Mouse (Mus musculus) lung, postnatal 0 days (tissue): ENCODE data around the gene Dyrk3.

ENCODE experiments used
- CTCF ChIP-seq: IDR thresholded peaks from 2 replicates; pipeline ENCODE4 v1.5.1; 2016; ENCODE audit warnings: antibody characterized with exemption, mild to moderate bottlenecking
- EP300 ChIP-seq: IDR thresholded peaks from 2 replicates; pipeline ENCODE4 v1.6.1; 2016; ENCODE audit warnings: antibody characterized with exemption, mild to moderate bottlenecking, control low read depth

DNA sequence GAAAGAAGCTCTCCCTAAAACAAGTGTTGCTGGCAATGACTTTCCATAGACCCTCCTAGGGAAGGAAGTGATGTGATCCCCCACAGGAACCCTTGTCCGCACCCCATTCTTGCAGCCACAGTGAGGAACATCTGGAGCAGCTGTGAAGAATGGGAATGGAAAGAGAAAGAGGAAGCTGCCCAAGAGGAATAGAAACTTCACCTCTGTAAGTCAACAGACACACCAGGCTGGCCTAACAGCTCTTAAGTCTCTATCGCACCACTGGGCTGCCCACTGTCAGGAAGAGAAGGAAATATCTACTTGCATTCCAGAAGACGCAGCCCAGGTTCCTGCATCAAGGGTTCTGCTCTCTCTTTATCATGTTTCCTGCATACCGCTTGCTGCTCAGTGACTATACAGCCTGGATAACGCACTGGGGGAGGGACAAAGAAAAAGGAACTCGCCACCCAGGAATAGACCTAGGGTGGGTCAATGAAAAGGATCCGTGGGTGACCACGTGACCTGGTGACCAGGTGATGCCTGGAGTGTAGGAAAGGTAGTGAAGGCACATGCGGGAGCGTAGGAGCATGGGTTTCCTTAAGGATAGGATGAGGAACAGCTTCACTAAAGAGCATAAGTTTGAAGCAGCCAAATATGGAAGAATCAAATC, 34.2 kb downstream of the Dyrk3 start:
- TF ChIP-seq CTCF = no peak
- TF ChIP-seq EP300 = no peak
